ENCODE assay signal across 11 mouse cellular contexts in genomic region chr5:120288036-120288684, GRCm38 (mm10).
A peak's percentile ranks its signal among the peaks of the same experiment; 100 is the strongest.
DNase-seq lines count a peak whose midpoint lies in the region; ATAC-seq lines count a peak whose summit lies in the region.
"Had no signal": no experiment of that assay in that cellular context is flagged by ENCODE, and none has a peak within 500 bp of the region (broad histone marks: within the 10 kb centered on the region; RNA-seq: fewer than 3 reads in every experiment).

No protein-coding gene starts in this region.

- 7% methylated on average over 23 of the region's 23 CpGs for WGBS in hindbrain, embryonic 11.5 days
- 3% methylated on average over 23 of the region's 23 CpGs for WGBS in midbrain, embryonic 15.5 days
- 12% methylated on average over 23 of the region's 23 CpGs for WGBS in intestine, embryonic 15.5 days

- H3K4me3 ChIP-seq in hindbrain, embryonic 11.5 days (ENCODE audit: low read depth, low read length): no peak overlapping the region
- H3K4me3 ChIP-seq in midbrain, embryonic 15.5 days: no peak overlapping the region
- no peak overlapping the region for H3K4me3 ChIP-seq in intestine, embryonic 15.5 days (replicated peaks)
- H3K4me3 ChIP-seq: embryonic facial prominence, embryonic 15.5 days; limb, embryonic 15.5 days had no signal

- H3K9me3 ChIP-seq in hindbrain, embryonic 11.5 days (ENCODE audit: control insufficient read depth, low read length): no peaks in the 10 kb centered on the region
- no peaks in the 10 kb centered on the region for H3K9me3 ChIP-seq in midbrain, embryonic 15.5 days
- no peaks in the 10 kb centered on the region for H3K9me3 ChIP-seq in intestine, embryonic 15.5 days
- H3K9me3 ChIP-seq: limb, embryonic 15.5 days had no signal

- peaks cover 7% of the 10 kb centered on the region; the same call in 1 of the 2 replicates for H3K27me3 ChIP-seq in hindbrain, embryonic 11.5 days (ENCODE audit: control insufficient read depth, insufficient read depth, low read length)
- 0 out of 2 replicates have a peak, but pooled peaks cover 5% of the 10 kb centered on the region for H3K27me3 ChIP-seq in midbrain, embryonic 15.5 days (replicated peaks)
- H3K27me3 ChIP-seq in intestine, embryonic 15.5 days (replicated peaks): peaks cover 40% of the 10 kb centered on the region

- H3K36me3 ChIP-seq in hindbrain, embryonic 11.5 days (ENCODE audit: control insufficient read depth, insufficient read depth, low read length): no peaks in the 10 kb centered on the region
- H3K36me3 ChIP-seq in midbrain, embryonic 15.5 days (replicated peaks): no peaks in the 10 kb centered on the region
- no peaks in the 10 kb centered on the region for H3K36me3 ChIP-seq in intestine, embryonic 15.5 days
- H3K36me3 ChIP-seq: embryonic facial prominence, embryonic 15.5 days; limb, embryonic 15.5 days had no signal

- peak; percentile 45; the same call in 1 of the 2 replicates for ATAC-seq in hindbrain, embryonic 11.5 days (ENCODE audit: low FRiP score)
- ATAC-seq in midbrain, embryonic 15.5 days (replicated peaks): peak; percentile 75
- ATAC-seq in intestine, embryonic 15.5 days: no peak

- peak overlapping the region; percentile 21; the same call in 1 of the 2 replicates for H3K4me2 ChIP-seq in hindbrain, embryonic 11.5 days (replicated peaks; ENCODE audit: low read depth, low read length)
- peak overlapping the region; percentile 37 for H3K4me2 ChIP-seq in midbrain, embryonic 15.5 days
- H3K4me2 ChIP-seq in intestine, embryonic 15.5 days (replicated peaks): no peak overlapping the region
- H3K4me2 ChIP-seq: embryonic facial prominence, embryonic 15.5 days; limb, embryonic 15.5 days had no signal

- H3K27ac ChIP-seq in hindbrain, embryonic 11.5 days (ENCODE audit: low read depth, low read length): peak overlapping the region; percentile 77
- H3K27ac ChIP-seq in midbrain, embryonic 15.5 days: peak overlapping the region; percentile 65
- H3K27ac ChIP-seq in intestine, embryonic 15.5 days: no peak overlapping the region
- H3K27ac ChIP-seq: embryonic facial prominence, embryonic 15.5 days; kidney, postnatal 0 days; limb, embryonic 15.5 days had no signal

- H3K4me1 ChIP-seq in hindbrain, embryonic 11.5 days (replicated peaks; ENCODE audit: control insufficient read depth, insufficient read depth, low read length): peaks cover 5% of the 10 kb centered on the region; the same call in 1 of the 2 replicates
- peaks cover 25% of the 10 kb centered on the region for H3K4me1 ChIP-seq in midbrain, embryonic 15.5 days
- H3K4me1 ChIP-seq in intestine, embryonic 15.5 days (replicated peaks): no peaks in the 10 kb centered on the region
- H3K4me1 ChIP-seq: embryonic facial prominence, embryonic 15.5 days; limb, embryonic 15.5 days had no signal

- peak overlapping the region; percentile 25; the same call in 1 of the 2 replicates for H3K9ac ChIP-seq in hindbrain, embryonic 11.5 days (ENCODE audit: low read depth, low read length)
- no peak overlapping the region for H3K9ac ChIP-seq in midbrain, embryonic 15.5 days
- no peak overlapping the region for H3K9ac ChIP-seq in intestine, embryonic 15.5 days
- H3K9ac ChIP-seq: embryonic facial prominence, embryonic 15.5 days; limb, embryonic 15.5 days had no signal

- DNase-seq in ES-CJ7 (ENCODE audit: low read depth, low spot score): peak; percentile 58
- DNase-seq in embryo, embryonic 10.5 days (ENCODE audit: low spot score): peak; percentile 83
- DNase-seq in hindbrain, embryonic 11.5 days (ENCODE audit: low spot score): peak; percentile 61
- no peak for DNase-seq in thymus, postnatal 4 days
- no peak for DNase-seq in layer of hippocampus, adult 11-12 months (ENCODE audit: low spot score)
- DNase-seq: thymus, adult 2 months had no signal

Comparison
In these comparisons a context has a peak if more than half of its experiments do, and no peak if none do; other contexts are left out.
1. DNase-seq: peak in ES-CJ7 (single experiment), embryo, embryonic 10.5 days (single experiment) and hindbrain, embryonic 11.5 days (single experiment); none in thymus, postnatal 4 days (single experiment) and layer of hippocampus, adult 11-12 months (single experiment).